Mouse (Mus musculus): ENCODE measurements around the gene Mpeg1. TPM values are rescaled to one million over a fixed set of nuclear protein-coding genes. Genes with fewer than 3 reads are reported as not detected.

Gene Mpeg1
- polyA plus RNA-seq (2014; fragmentation: Illumina TruSeq; extraction: RNeasy Lipid Tissue Mini Kit (QIAGEN cat#74804); ENCODE audit: insufficient read depth, low read depth, low replicate concordance), result 54.1 TPM

DNA sequence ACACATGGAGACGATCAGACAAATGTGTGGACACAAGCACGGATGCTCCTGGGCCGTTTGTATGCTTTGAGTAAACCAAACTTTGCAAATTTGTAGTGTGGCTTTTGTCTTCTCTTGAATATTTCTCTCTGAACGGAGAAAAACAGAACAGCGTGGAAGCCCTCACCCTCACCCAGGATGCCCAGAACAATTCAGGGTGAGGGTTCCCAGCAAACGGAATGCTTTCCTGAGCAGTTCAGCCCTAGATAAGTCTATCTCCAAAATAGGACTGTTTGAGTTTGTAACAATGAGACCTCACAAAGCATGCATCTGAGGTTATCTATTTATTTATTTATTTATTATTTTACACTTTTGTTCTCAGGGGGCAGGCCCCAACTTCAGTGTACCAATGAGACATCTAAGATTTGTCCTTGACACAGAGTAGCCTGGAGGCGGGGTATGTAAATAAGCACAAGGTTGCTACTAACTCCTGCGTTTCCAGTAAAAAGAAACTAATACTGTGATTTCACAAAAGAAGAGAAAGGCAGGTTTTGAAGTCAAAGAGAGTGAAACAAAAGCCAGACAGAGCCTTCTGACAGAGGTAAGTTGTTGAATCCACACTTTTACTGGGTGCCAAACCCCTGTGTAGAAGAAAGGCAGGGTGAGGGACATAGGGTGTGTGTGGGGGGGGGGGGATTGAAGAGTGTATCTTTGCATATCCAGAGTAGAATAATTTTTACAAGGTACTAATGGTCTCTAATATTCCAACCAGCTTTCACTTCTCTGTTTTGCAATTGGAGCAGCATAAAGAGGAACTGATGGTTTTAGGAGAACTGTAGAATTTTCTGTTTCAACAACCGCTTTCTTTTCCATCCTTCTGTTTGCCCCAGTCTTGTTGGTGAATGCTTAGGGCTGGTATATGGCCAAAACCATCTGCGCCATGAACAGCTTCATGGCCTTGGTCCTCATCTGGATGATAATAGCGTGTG is at the start of gene Mpeg1:
TSS of gene Mpeg1 (plus strand) at position 498 of the 968 bp plus-strand sequence.

DNA sequence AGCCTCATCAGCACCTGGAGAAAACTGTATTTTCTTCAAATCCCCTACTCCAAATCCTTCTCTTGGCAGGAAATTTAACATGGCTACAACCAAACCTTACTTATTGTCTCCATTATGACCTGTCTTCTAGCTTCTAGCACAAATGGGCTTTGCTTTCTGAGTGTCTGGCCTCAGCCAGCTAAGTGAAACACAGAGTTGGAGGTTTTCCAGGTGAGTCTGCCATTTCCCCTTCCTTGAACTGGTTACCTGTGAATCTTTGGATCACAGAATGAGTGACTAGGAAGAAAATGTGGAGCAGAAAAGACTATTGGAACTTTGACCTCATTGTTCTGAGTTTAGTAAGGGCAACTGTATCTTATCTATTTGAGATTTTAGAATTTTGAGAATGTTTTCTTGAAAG is 43.2 kb upstream of the Mpeg1 start, which contains the start of gene Olfr1441:
TSS of gene Olfr1441 (plus strand) at position 73 of the 400 bp plus-strand sequence.

DNA sequence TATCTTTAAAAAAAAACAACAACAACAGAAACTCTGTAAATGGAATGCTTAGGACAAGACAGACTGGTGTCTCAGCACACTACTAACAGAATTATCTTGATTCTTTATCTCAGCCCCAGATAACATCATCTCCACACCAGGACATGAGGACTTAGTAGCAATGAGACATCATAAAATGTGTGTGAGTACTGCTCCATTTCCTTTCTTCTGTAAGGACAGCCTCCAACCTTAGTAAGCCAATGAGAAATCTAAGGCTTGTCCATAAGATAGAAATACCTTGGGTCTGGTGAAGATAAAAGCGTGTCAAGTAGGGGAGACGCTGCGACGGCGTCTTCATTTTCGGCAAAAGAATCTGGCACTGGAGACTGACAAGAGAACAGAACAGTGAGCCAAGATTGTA is 33.0 kb upstream of the Mpeg1 start, which contains the start of gene Pfpl:
TSS of gene Pfpl (plus strand) at position 301 of the 400 bp plus-strand sequence.

DNA sequence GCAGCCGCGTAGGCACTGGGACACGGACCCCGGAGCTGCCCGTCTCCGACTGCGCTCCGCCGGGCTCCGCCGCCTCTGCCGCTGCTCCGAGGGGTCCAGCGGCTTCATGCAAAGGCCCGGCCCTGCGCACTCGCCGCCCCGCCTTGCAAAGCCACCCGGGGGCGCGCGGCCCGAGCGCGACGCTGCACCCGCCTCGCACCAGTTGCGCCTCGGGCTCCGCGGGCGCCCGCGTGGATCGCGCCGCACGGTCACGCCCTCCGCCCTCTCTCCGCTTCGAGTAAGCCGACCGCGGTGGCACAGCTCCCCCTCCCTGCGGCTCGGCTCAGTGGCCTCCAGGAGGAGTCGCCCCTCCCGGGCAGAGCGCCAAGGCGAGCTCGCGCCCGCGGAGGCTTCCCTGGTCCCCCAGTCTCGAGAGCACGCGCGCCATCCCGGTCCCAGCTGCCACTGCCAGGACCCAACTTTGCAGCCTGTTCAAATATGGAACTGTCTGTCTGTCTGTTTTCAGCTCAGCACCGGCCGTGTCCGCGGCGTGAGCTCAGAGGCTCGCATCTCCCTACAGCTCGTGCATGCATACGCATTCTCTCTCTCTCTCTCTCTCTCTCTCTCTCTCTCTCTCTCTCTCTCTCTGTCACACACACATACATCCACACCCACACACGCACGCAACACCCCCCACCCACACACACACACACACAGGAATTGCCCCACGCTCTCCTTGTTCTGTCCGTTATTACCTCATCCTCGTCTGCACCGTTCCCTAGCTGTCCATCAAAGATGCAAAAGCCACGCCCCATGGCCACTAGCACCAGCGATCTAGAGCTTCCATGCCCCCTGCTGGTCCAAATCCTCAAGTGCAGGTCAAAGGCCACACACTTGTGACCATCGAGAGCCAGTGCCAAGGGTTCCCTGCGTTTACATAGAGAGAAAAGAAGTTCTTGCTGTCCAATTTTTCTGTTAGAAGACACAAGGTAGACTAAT is 41.1 kb downstream of the Mpeg1 start, which contains the start of gene Dtx4:
TSS of gene Dtx4 (minus strand) at position 85 of the 978 bp plus-strand sequence.

Other genes starting within 250 kb of the Mpeg1 start
- gene Olfr1432, start 228.2 kb upstream of the Mpeg1 start, polyA plus RNA-seq (2014; fragmentation: Illumina TruSeq; extraction: RNeasy Lipid Tissue Mini Kit (QIAGEN cat#74804); ENCODE audit: insufficient read depth, low read depth, low replicate concordance), result not detected
- not detected for gene Olfr262, start 219.1 kb upstream of the Mpeg1 start, polyA plus RNA-seq (2014; fragmentation: Illumina TruSeq; extraction: RNeasy Lipid Tissue Mini Kit (QIAGEN cat#74804); ENCODE audit: insufficient read depth, low read depth, low replicate concordance)
- not detected for gene Olfr235, start 199.7 kb upstream of the Mpeg1 start, polyA plus RNA-seq (2014; fragmentation: Illumina TruSeq; extraction: RNeasy Lipid Tissue Mini Kit (QIAGEN cat#74804); ENCODE audit: insufficient read depth, low read depth, low replicate concordance)
- not detected for gene Olfr1434, start 180.9 kb upstream of the Mpeg1 start, polyA plus RNA-seq (2014; fragmentation: Illumina TruSeq; extraction: RNeasy Lipid Tissue Mini Kit (QIAGEN cat#74804); ENCODE audit: insufficient read depth, low read depth, low replicate concordance)
- not detected for gene Olfr1436, start 161.6 kb upstream of the Mpeg1 start, polyA plus RNA-seq (2014; fragmentation: Illumina TruSeq; extraction: RNeasy Lipid Tissue Mini Kit (QIAGEN cat#74804); ENCODE audit: insufficient read depth, low read depth, low replicate concordance)
- gene Olfr1437, start 135.7 kb upstream of the Mpeg1 start, polyA plus RNA-seq (2014; fragmentation: Illumina TruSeq; extraction: RNeasy Lipid Tissue Mini Kit (QIAGEN cat#74804); ENCODE audit: insufficient read depth, low read depth, low replicate concordance), result not detected
- not detected for gene Olfr1438-ps1, start 124.9 kb upstream of the Mpeg1 start, polyA plus RNA-seq (2014; fragmentation: Illumina TruSeq; extraction: RNeasy Lipid Tissue Mini Kit (QIAGEN cat#74804); ENCODE audit: insufficient read depth, low read depth, low replicate concordance)
- not detected for gene Olfr1440, start 73.5 kb upstream of the Mpeg1 start, polyA plus RNA-seq (2014; fragmentation: Illumina TruSeq; extraction: RNeasy Lipid Tissue Mini Kit (QIAGEN cat#74804); ENCODE audit: insufficient read depth, low read depth, low replicate concordance)
- not detected for gene Olfr1441, start 43.3 kb upstream of the Mpeg1 start, polyA plus RNA-seq (2014; fragmentation: Illumina TruSeq; extraction: RNeasy Lipid Tissue Mini Kit (QIAGEN cat#74804); ENCODE audit: insufficient read depth, low read depth, low replicate concordance)
- not detected for gene Pfpl, start 32.9 kb upstream of the Mpeg1 start, polyA plus RNA-seq (2014; fragmentation: Illumina TruSeq; extraction: RNeasy Lipid Tissue Mini Kit (QIAGEN cat#74804); ENCODE audit: insufficient read depth, low read depth, low replicate concordance)
- 8.0 TPM for gene Dtx4, start 40.7 kb downstream of the Mpeg1 start, polyA plus RNA-seq (2014; fragmentation: Illumina TruSeq; extraction: RNeasy Lipid Tissue Mini Kit (QIAGEN cat#74804); ENCODE audit: insufficient read depth, low read depth, low replicate concordance)
- 11.4 TPM for gene Fam111a, start 85.0 kb downstream of the Mpeg1 start, polyA plus RNA-seq (2014; fragmentation: Illumina TruSeq; extraction: RNeasy Lipid Tissue Mini Kit (QIAGEN cat#74804); ENCODE audit: insufficient read depth, low read depth, low replicate concordance)
- not detected for gene Gm4952, start 139.2 kb downstream of the Mpeg1 start, polyA plus RNA-seq (2014; fragmentation: Illumina TruSeq; extraction: RNeasy Lipid Tissue Mini Kit (QIAGEN cat#74804); ENCODE audit: insufficient read depth, low read depth, low replicate concordance)
- not detected for gene Glyat, start 172.5 kb downstream of the Mpeg1 start, polyA plus RNA-seq (2014; fragmentation: Illumina TruSeq; extraction: RNeasy Lipid Tissue Mini Kit (QIAGEN cat#74804); ENCODE audit: insufficient read depth, low read depth, low replicate concordance)
- gene Olfr1442, start 209.7 kb downstream of the Mpeg1 start, polyA plus RNA-seq (2014; fragmentation: Illumina TruSeq; extraction: RNeasy Lipid Tissue Mini Kit (QIAGEN cat#74804); ENCODE audit: insufficient read depth, low read depth, low replicate concordance), result not detected
- gene Olfr1443, start 217.3 kb downstream of the Mpeg1 start, polyA plus RNA-seq (2014; fragmentation: Illumina TruSeq; extraction: RNeasy Lipid Tissue Mini Kit (QIAGEN cat#74804); ENCODE audit: insufficient read depth, low read depth, low replicate concordance), result not detected
- not detected for gene Keg1, start 235.0 kb downstream of the Mpeg1 start, polyA plus RNA-seq (2014; fragmentation: Illumina TruSeq; extraction: RNeasy Lipid Tissue Mini Kit (QIAGEN cat#74804); ENCODE audit: insufficient read depth, low read depth, low replicate concordance)